Mouse (Mus musculus) forebrain, embryonic 16.5 days (tissue): Measurements from ENCODE around the gene Vps45. TPM values are rescaled to one million over a fixed set of nuclear protein-coding genes. Genes with fewer than 3 reads are reported as not detected.
A peak's percentile ranks its signal among the peaks of the same experiment; 100 is the strongest.
"Not testable (repeated sequence)": the region's sequence is repeated elsewhere in the genome, so short reads cannot be mapped to it uniquely, and the experiment has no call there.

Experiments used
- ATAC-seq: fragments of 200-750 bp; cut with Nextera tagmentation; 2 replicates; pipeline ENCODE4 v1.8.0; 2017; ENCODE audit warnings: mild to moderate bottlenecking, moderate library complexity
- H3K27ac ChIP-seq: fragments of 300-500 bp; sonication (generic); 2 replicates; pipeline ENCODE4 v1.5.1; 2014; ENCODE audit warnings: low read length, control low read depth
- H3K27me3 ChIP-seq: fragments of 300-500 bp; sonication (generic); replicated peaks from 2 replicates; pipeline ENCODE4 v1.6.1; 2014; ENCODE audit warnings: low read length; ENCODE audit not compliant: control insufficient read depth, insufficient read depth
- H3K36me3 ChIP-seq: fragments of 300-500 bp; sonication (generic); 2 replicates; pipeline ENCODE4 v1.6.1; 2014; ENCODE audit not compliant: control insufficient read depth, insufficient read depth
- H3K4me1 ChIP-seq: fragments of 300-500 bp; sonication (generic); replicated peaks from 2 replicates; pipeline ENCODE4 v1.6.1; 2014; ENCODE audit warnings: low read length; ENCODE audit not compliant: control insufficient read depth, insufficient read depth
- H3K4me2 ChIP-seq: fragments of 300-500 bp; sonication (generic); 2 replicates; pipeline ENCODE4 v1.6.1; 2014; ENCODE audit warnings: mild to moderate bottlenecking, low read length, control low read depth
- H3K4me3 ChIP-seq: fragments of 300-500 bp; sonication (generic); replicated peaks from 2 replicates; pipeline ENCODE4 v1.5.1; 2014; ENCODE audit warnings: mild to moderate bottlenecking, low read length, control low read depth
- H3K9ac ChIP-seq: fragments of 300-500 bp; sonication (generic); replicated peaks from 2 replicates; pipeline ENCODE4 v1.6.1; 2014; ENCODE audit warnings: low read depth, low read length, control low read depth
- H3K9me3 ChIP-seq: fragments of 300-500 bp; sonication (generic); 2 replicates; pipeline ENCODE4 v1.6.1; 2016; ENCODE audit warnings: low read length; ENCODE audit not compliant: control insufficient read depth
- WGBS: fragments of 180-500 bp; shearing (Covaris S2); extraction: QIAGEN DNeasy Blood & Tissue Kit; methylation state at CpG from one replicate; pipeline ENCODE4 v1.1.7; 2014; 5-methylcytosine and 5-hydroxymethylcytosine counted together
- polyA plus RNA-seq: library from polyadenylated mRNA; unstranded; fragments of >200 nt; fragmentation: Nextera tagmentation; extraction: Ambion mirVana; gene quantifications from 2 replicates; pipeline ENCODE4 v1.2.1, GENCODE M21; 2015

Vps45 gene
- polyA plus RNA-seq, 1 experiment from 2014 or later: 55.3 TPM

DNA sequence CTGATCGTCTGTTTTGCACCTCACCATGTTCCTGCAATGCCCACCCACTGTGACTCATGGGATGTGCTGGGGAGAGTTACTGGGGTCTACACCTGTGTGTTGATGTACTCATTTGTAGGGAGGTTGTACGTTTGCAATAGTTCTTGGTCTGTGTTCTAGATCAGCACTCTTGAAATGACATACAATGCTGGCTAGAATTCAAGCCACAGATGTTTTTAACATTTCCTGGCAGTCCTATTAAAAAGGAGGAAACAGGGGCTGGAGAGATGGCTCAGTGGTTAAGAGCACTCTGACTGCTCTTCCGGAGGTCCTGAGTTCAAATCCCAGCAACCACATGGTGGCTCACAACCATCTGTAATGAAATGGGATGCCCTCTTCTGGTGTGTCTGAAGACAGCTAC is 104.7 kb downstream of the Vps45 start:
- WGBS: 60% methylated on average over 3 of the region's 3 CpGs
- no peaks in the 10 kb centered on the region for H3K27me3 ChIP-seq
- H3K4me1 ChIP-seq: peaks cover 15% of the 10 kb centered on the region
- H3K27ac ChIP-seq: peak overlapping the region; percentile 31
- peaks cover 2% of the 10 kb centered on the region; the same call in 1 of the 2 replicates for H3K9me3 ChIP-seq
- H3K4me2 ChIP-seq: no peak overlapping the region
- ATAC-seq: no peak
- H3K36me3 ChIP-seq: no peaks in the 10 kb centered on the region
- no peak overlapping the region for H3K9ac ChIP-seq
- no peak overlapping the region for H3K4me3 ChIP-seq

DNA sequence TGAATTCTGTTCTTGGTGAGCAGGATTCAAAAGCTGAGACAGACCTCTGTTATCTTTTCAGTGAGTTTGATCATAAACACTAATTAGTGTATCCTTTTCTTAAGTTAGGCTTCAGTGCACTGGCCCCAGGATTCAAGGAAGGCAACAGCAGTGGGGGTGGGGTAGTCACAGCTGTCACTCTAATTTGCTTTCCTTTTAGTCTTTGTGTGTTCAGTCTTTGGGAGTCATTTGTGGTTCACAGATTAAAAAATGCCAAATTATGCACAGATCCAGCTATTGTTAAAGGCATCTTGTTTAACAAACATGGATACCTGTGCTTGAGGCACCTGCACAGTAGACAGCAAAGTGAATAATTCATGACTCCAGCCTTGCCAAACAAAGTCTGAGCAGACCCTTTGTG is 105.2 kb downstream of the Vps45 start:
- ATAC-seq: no peak
- H3K9ac ChIP-seq: no peak overlapping the region
- H3K27ac ChIP-seq: peak overlapping the region; percentile 31

DNA sequence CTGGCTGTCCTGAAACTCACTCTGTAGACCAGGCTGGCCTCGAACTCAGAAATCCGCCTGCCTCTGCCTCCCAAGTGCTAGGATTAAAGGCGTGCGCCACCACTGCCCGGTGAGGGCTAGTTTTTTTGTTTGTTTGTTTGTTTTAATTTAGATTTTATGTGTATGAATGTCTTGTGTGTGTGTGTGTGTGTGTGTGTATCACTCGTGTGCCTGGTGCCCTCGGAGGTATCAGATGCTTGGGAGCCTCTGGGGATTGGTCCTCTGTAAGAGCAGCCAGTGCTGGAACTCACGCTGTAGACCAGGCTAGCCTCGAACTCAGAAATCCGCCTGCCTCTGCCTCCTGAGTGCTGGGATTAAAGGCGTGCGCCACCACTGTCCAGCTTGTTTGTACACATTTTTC is 106.7 kb downstream of the Vps45 start:
- WGBS: 67% methylated on average over 12 of the region's 12 CpGs

More for the DNA sequence above, 105.2 kb downstream of the Vps45 start:
- Histone ChIP-seq H3K36me3 (no peaks in the 10 kb centered on the region), H3K4me3 (no peak overlapping the region), H3K27me3 (no peaks in the 10 kb centered on the region), H3K4me1 (peaks cover 15% of the 10 kb centered on the region), H3K9me3 (peaks cover 2% of the 10 kb centered on the region; the same call in 1 of the 2 replicates), H3K4me2 (no peak overlapping the region)

DNA sequence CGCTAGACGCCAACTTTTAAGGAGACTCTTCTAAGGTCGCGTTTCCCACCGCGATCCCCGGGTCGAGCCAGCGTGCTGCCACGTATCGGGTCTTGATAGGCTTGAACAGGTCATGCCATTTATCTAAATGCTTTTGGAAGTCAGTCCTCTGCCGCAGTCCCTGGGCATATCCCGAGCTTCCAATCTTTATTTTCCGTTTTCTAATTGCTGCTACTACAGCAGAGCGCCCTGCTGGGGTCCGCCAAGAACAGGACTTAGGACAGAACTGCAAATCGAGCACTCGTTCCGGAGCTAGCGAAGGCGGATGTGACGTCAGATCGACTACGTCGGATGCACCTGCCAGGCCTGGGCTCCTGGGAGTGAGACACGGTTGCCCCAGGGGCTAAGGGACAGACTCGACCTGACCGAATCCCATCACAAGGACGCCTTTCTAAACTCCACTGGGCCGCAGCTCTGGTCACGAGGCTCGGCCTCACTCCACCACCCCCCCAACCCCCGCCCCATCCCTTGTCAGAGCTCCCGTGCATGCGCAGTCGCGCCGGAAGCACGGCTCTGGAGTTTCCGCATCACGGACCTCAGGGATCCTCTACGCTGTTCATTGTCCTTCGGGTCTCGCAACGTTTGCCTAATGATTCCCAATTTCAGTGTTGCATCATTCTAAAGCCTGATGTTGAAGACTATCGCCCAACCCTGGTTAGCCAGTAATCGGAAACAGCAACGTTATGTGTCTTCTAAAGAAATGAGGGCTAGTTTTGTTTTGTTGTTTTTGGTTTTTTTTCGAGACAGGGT is 107.3 kb downstream of the Vps45 start:
- ATAC-seq: peak; percentile 97
- no peaks in the 10 kb centered on the region for H3K27me3 ChIP-seq
- H3K4me2 ChIP-seq: peak overlapping the region; percentile 78
- peak overlapping the region; percentile 66 for H3K4me3 ChIP-seq
- WGBS: 1% methylated on average over 49 of the region's 49 CpGs
- H3K9me3 ChIP-seq: no peaks in the 10 kb centered on the region
- peak overlapping the region; percentile 99 for H3K27ac ChIP-seq
- H3K4me1 ChIP-seq: peaks cover 11% of the 10 kb centered on the region
- no peaks in the 10 kb centered on the region; the same call in 1 of the 2 replicates for H3K36me3 ChIP-seq
- peak overlapping the region; percentile 81 for H3K9ac ChIP-seq

More for the DNA sequence above, 106.7 kb downstream of the Vps45 start:
- Histone ChIP-seq H3K4me3 (peak overlapping the region; percentile 66), H3K4me2 (peak overlapping the region; percentile 78), H3K27ac (peak overlapping the region; percentile 99), H3K9ac (peak overlapping the region; percentile 81), H3K4me1 (peaks cover 11% of the 10 kb centered on the region)
- not testable (repeated sequence) for H3K36me3 ChIP-seq, H3K27me3 ChIP-seq, H3K9me3 ChIP-seq
- ATAC-seq: peak; percentile 15

Other genes with a start within 250 kb of the Vps45 start
- gene Rprd2, start 239.6 kb downstream of the Vps45 start, polyA plus RNA-seq: 23.5 and 29.0 TPM in 2 replicates
- 47.2 and 49.1 TPM in 2 replicates for gene Prpf3, start 202.6 kb downstream of the Vps45 start, polyA plus RNA-seq
- gene Mrps21, start 186.9 kb downstream of the Vps45 start, polyA plus RNA-seq: 243 and 277 TPM in 2 replicates
- gene Ciart, start 176.2 kb downstream of the Vps45 start, polyA plus RNA-seq: 4.1 and 5.7 TPM in 2 replicates
- gene BC028528, start 166.5 kb downstream of the Vps45 start, polyA plus RNA-seq: 13.8 and 14.4 TPM in 2 replicates
- 35.6 and 35.9 TPM in 2 replicates for gene Aph1a, start 164.5 kb downstream of the Vps45 start, polyA plus RNA-seq
- gene Car14, start 153.8 kb downstream of the Vps45 start, polyA plus RNA-seq: 9.4 and 10.2 TPM in 2 replicates
- 185 and 205 TPM in 2 replicates for gene Anp32e, start 129.2 kb downstream of the Vps45 start, polyA plus RNA-seq
- 71.4 and 74.9 TPM in 2 replicates for gene Plekho1, start 62.5 kb downstream of the Vps45 start, polyA plus RNA-seq
- gene Otud7b, start 46.1 kb upstream of the Vps45 start, polyA plus RNA-seq: 8.8 and 9.3 TPM in 2 replicates
- 7.8 and 11.5 TPM in 2 replicates for gene Mtmr11, start 103.5 kb upstream of the Vps45 start, polyA plus RNA-seq
- 155 and 157 TPM in 2 replicates for gene Sf3b4, start 113.9 kb upstream of the Vps45 start, polyA plus RNA-seq
- gene Sv2a, start 122.7 kb upstream of the Vps45 start, polyA plus RNA-seq: 70.3 and 87.3 TPM in 2 replicates
- gene Bola1, start 161.2 kb upstream of the Vps45 start, polyA plus RNA-seq: 64.1 and 64.3 TPM in 2 replicates
- not detected in 2 replicates for gene Hist2h2ab, start 161.4 kb upstream of the Vps45 start, polyA plus RNA-seq
- 2.1 and 3.3 TPM in 2 replicates for gene Hist2h2ac, start 162.4 kb upstream of the Vps45 start, polyA plus RNA-seq
- 8.6 and 10.8 TPM in 2 replicates for gene Hist2h2be, start 162.7 kb upstream of the Vps45 start, polyA plus RNA-seq
- 2.4 and 3.4 TPM in 2 replicates for gene Hist2h3c2, start 180.7 kb upstream of the Vps45 start, polyA plus RNA-seq
- 33.3 and 43.5 TPM in 2 replicates for gene Hist2h2aa2, start 181.8 kb upstream of the Vps45 start, polyA plus RNA-seq
- gene Hist2h2aa1, start 187.0 kb upstream of the Vps45 start, polyA plus RNA-seq: 20.6 and 26.5 TPM in 2 replicates
- gene Hist2h3c1, start 188.2 kb upstream of the Vps45 start, polyA plus RNA-seq: 2.0 TPM in 1 of 2 replicates, not detected in the other
- gene Hist2h4, start 204.8 kb upstream of the Vps45 start, polyA plus RNA-seq: 8.4 and 8.9 TPM in 2 replicates
- gene Hist2h3b, start 210.2 kb upstream of the Vps45 start, polyA plus RNA-seq: 23.1 and 24.7 TPM in 2 replicates
- 3.2 and 4.6 TPM in 2 replicates for gene Hist2h2bb, start 211.3 kb upstream of the Vps45 start, polyA plus RNA-seq
- 0.92 and 0.99 TPM in 2 replicates for gene Fcgr1, start 235.5 kb upstream of the Vps45 start, polyA plus RNA-seq